Mouse (Mus musculus) liver, embryonic 12.5 days (tissue): Measurements from ENCODE around the gene Mapkap1. TPM values are rescaled to one million over a fixed set of nuclear protein-coding genes. Genes with fewer than 3 reads are reported as not detected.

Experiments used
- ATAC-seq: fragments of 200-750 bp; cut with Nextera tagmentation; 2 replicates; pipeline ENCODE4 v1.8.0; 2017; ENCODE audit warnings: moderate number of reproducible peaks, mild to moderate bottlenecking, moderate library complexity
- H3K27ac ChIP-seq: fragments of 300-500 bp; sonication (generic); 2 replicates; pipeline ENCODE4 v1.5.1; 2016; ENCODE audit warnings: mild to moderate bottlenecking
- H3K27me3 ChIP-seq: fragments of 300-500 bp; sonication (generic); replicated peaks from 2 replicates; pipeline ENCODE4 v1.6.1; 2016; ENCODE audit warnings: mild to moderate bottlenecking, moderate library complexity
- H3K36me3 ChIP-seq: fragments of 300-500 bp; sonication (generic); 2 replicates; pipeline ENCODE4 v1.6.1; 2016; ENCODE audit warnings: mild to moderate bottlenecking, moderate library complexity
- H3K4me1 ChIP-seq: fragments of 300-500 bp; sonication (generic); 2 replicates; pipeline ENCODE4 v1.6.1; 2016
- H3K4me2 ChIP-seq: fragments of 300-500 bp; sonication (generic); 2 replicates; pipeline ENCODE4 v1.6.1; 2016; ENCODE audit warnings: mild to moderate bottlenecking, moderate library complexity
- H3K4me3 ChIP-seq: fragments of 300-500 bp; sonication (generic); 2 replicates; pipeline ENCODE4 v1.5.1; 2016; ENCODE audit warnings: mild to moderate bottlenecking, moderate library complexity
- H3K9ac ChIP-seq: fragments of 300-500 bp; sonication (generic); 2 replicates; pipeline ENCODE4 v1.6.1; 2016; ENCODE audit warnings: mild to moderate bottlenecking, moderate library complexity
- H3K9me3 ChIP-seq: fragments of 300-500 bp; sonication (generic); replicated peaks from 2 replicates; pipeline ENCODE4 v1.6.1; 2016; ENCODE audit warnings: mild to moderate bottlenecking, moderate library complexity
- WGBS: fragments of 180-500 bp; shearing (Covaris S2); methylation state at CpG from one replicate; pipeline ENCODE4 v1.1.7; 2016; ENCODE audit not compliant: insufficient replicate concordance; 5-methylcytosine and 5-hydroxymethylcytosine counted together
- polyA plus RNA-seq: library from polyadenylated mRNA; unstranded; fragments of >200 nt; fragmentation: Nextera tagmentation; extraction: Ambion mirVana; gene quantifications from 2 replicates; pipeline ENCODE4 v1.2.1, GENCODE M21; 2016

The Mapkap1 gene
- 50.5 and 52.8 TPM in 2 replicates for polyA plus RNA-seq

DNA sequence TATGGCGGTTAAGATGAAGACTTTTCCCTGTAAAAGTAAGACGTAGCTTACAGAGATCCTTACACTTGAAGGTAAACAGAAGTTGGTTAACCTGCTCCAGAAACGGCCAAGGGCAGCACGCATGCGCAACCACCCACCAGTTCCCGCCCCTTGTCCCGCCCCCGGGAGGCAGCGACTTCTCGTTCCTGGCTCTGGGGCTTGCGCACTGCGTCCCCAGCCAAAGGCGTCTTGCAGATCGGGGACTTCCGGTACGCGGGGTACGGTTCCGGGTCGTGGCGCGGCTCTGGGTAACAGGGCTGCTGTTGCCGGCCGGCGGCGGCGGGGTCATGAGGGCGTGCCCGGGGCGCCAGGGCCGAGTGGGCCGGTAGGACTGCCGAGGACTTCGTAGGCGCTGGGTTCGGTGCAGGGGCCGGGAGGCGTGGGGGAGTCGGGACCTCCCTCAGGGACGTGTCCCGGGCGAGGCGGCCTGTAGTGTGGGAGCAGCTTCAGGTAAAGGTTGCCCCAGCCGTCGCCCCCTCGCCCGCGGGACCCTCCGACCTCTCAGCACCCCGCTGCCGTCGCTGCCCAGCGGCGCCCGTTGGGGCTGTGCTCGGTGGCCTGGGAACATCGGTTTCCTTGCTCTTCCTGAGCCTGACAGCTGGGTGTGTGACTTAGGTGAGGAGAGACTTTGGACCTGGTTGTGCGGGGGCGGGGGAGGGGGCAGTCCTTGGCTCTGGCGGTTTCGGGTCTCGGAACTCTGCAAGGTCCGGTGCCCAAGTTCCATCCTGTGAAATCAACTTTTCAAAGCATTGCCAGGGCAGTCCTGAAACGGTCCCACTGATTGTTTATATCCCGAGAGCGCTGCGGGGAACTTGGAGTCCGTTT is at the start of gene Mapkap1:
Gene Mapkap1, plus strand, starts transcription at position 171 of the 864 bp plus-strand sequence.
- no peaks in the 10 kb centered on the region for H3K36me3 ChIP-seq
- H3K27me3 ChIP-seq = no peaks in the 10 kb centered on the region
- H3K4me3 ChIP-seq = peak within 1 kb of the TSS; percentile 97
- WGBS = under 1% methylated on average over 68 of the region's 68 CpGs
- peak; percentile 99 for ATAC-seq
- peak within 1 kb of the TSS; percentile 83 for H3K4me2 ChIP-seq
- peaks cover 20% of the 10 kb centered on the region for H3K4me1 ChIP-seq
- peak within 1 kb of the TSS; percentile 84 for H3K27ac ChIP-seq
- H3K9me3 ChIP-seq = no peaks in the 10 kb centered on the region
- peak within 1 kb of the TSS; percentile 95 for H3K9ac ChIP-seq

DNA sequence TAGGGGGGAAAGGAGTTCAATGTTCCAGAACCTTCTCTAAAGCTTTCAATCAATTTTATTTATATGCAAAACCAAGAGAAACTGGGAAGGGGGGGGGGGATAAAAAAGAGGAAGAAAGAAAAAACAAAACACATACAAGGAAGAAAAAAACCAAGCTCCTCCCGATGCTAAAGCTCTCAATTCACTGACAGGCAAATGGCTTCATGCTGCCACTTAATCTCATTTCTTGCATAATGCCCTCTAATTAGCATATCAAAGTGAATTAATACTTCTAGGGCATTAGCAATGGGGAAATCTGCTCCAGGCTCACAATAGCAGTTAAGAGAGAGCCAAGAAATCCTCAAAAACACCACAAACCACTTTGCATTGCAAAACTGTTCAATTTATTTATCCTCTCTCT is 42.9 kb upstream of the Mapkap1 start:
- 19% methylated on average over 1 of the region's 1 CpGs for WGBS
- no peak overlapping the region for H3K9ac ChIP-seq
- no peak for ATAC-seq
- no peaks in the 10 kb centered on the region for H3K27me3 ChIP-seq
- H3K4me1 ChIP-seq = peaks cover 21% of the 10 kb centered on the region
- no peak overlapping the region for H3K27ac ChIP-seq
- H3K4me2 ChIP-seq = no peak overlapping the region
- H3K4me3 ChIP-seq = no peak overlapping the region
- peaks cover 2% of the 10 kb centered on the region; the same call in 1 of the 2 replicates for H3K36me3 ChIP-seq
- H3K9me3 ChIP-seq = no peaks in the 10 kb centered on the region

DNA sequence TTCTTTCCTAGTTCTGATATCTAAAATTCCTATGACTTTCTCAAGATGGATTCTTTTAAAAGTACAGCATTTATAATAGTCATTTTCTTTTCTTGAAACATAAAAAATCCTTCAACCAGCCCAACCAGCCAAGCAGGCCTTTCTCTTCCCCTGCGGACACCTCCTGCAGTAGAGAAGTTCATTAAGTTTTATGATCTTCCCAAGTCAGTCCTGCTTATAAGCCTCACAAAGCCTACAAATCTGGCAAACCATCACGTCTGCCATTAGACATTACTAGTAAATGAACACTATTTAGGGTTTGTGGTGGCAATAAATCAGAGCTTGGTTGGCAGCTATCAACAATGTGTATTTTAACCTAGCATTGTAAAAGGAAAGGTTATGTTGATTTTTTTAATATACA is 39.5 kb upstream of the Mapkap1 start:
- WGBS = 76% methylated on average over 2 of the region's 2 CpGs

DNA sequence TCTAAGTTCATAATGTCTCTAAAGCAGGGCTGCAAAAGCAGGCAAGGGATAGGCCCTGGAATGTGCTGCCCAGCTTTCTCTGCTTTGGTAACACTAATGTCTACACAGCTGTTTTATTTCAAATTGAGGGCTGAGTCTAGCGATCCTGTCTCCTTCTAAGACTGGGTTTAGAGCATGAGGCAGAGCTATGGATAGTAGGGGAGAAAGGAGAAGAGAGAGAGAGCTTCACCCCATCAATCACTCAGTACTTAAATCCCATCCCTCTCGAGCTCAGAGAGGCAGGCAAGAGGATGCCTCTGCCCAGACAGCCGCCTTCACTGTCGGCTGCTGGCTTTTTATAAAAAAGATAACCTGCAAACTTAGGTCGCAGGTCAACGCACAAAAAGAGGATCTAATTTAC is 38.2 kb upstream of the Mapkap1 start:
- Histone ChIP-seq H3K27me3 (no peaks in the 10 kb centered on the region), H3K4me2 (peak overlapping the region; percentile 38), H3K4me3 (no peak overlapping the region), H3K9ac (peak overlapping the region; percentile 19; the same call in 1 of the 2 replicates), H3K9me3 (no peaks in the 10 kb centered on the region), H3K4me1 (peaks cover 25% of the 10 kb centered on the region), H3K36me3 (no peaks in the 10 kb centered on the region; the same call in 1 of the 2 replicates), H3K27ac (no peak overlapping the region)
- 43% methylated on average over 6 of the region's 6 CpGs for WGBS
- ATAC-seq = no peak

More for the DNA sequence above, 39.5 kb upstream of the Mapkap1 start:
- Histone ChIP-seq H3K4me2 (no peak overlapping the region), H3K27me3 (no peaks in the 10 kb centered on the region), H3K9ac (no peak overlapping the region), H3K27ac (no peak overlapping the region), H3K36me3 (no peaks in the 10 kb centered on the region; the same call in 1 of the 2 replicates), H3K9me3 (no peaks in the 10 kb centered on the region), H3K4me1 (peaks cover 18% of the 10 kb centered on the region), H3K4me3 (no peak overlapping the region)
- ATAC-seq = no peak

DNA sequence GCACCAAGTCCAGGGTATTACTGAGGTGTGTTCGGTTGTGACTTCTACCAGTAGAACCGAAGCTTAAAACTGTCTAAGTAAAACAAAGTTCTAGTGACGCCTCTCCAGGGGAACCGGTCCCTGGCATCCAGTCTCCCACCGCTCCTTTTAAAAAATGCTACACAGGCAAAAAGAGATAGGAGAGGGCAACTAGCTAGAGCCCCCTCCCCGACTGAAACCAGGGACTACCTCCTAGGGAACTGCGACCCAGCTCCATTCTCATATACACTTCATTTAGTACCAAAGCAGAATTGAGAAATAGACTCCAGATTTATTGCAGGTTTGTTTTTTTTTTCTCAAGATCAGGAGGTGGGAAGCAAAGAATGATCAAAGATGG is 36.2 kb upstream of the Mapkap1 start:
- Histone ChIP-seq H3K4me3 (peak overlapping the region; percentile 97), H3K4me1 (peaks cover 31% of the 10 kb centered on the region), H3K4me2 (peak overlapping the region; percentile 93), H3K27ac (peak overlapping the region; percentile 100), H3K36me3 (no peaks in the 10 kb centered on the region; the same call in 1 of the 2 replicates), H3K9me3 (no peaks in the 10 kb centered on the region), H3K9ac (peak overlapping the region; percentile 98), H3K27me3 (0 out of 2 replicates have a peak, but pooled peaks cover 7% of the 10 kb centered on the region)
- 14% methylated on average over 7 of the region's 7 CpGs for WGBS
- no peak for ATAC-seq

DNA sequence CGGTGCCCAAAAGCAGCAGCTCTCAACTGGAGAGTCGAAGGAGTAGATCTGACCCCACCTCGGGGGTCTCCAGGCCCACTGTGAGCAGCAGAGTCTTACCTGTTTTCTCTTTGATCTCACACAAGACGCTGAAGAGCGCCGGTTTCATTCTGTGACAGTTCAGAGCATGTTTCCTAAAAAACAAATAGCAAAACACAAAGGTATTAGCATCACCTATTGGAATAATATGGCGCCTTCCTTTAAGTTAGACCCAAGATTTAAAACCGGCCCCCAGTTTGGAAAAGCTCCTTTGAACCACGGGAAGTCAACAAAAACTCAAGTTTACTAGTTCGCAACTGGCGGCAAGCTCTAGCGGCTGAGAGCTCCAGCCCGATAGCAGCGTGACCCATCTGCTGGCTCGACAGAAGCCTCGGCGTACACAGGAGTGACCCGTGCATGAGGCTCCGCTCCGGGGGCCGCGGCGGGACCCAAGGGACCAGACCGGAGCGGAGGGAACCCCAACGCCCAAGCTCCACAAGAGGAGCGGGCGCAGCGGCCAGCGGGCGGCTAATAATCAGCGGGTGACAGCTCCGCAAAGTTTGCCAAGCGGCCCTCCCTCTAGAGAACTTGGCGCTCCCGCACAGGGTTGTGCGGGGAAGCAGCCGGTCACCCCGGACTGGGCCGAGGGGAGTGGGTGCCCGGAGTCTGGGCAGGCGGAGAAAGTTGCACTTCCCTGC is 35.7 kb upstream of the Mapkap1 start:
- Histone ChIP-seq H3K9ac (peak overlapping the region; percentile 98), H3K4me3 (peak overlapping the region; percentile 97), H3K9me3 (no peaks in the 10 kb centered on the region), H3K4me1 (peaks cover 31% of the 10 kb centered on the region), H3K4me2 (peak overlapping the region; percentile 93), H3K27me3 (0 out of 2 replicates have a peak, but pooled peaks cover 8% of the 10 kb centered on the region), H3K36me3 (no peaks in the 10 kb centered on the region; the same call in 1 of the 2 replicates), H3K27ac (peak overlapping the region; percentile 100)
- ATAC-seq = no peak
- under 1% methylated on average over 42 of the region's 42 CpGs for WGBS

DNA sequence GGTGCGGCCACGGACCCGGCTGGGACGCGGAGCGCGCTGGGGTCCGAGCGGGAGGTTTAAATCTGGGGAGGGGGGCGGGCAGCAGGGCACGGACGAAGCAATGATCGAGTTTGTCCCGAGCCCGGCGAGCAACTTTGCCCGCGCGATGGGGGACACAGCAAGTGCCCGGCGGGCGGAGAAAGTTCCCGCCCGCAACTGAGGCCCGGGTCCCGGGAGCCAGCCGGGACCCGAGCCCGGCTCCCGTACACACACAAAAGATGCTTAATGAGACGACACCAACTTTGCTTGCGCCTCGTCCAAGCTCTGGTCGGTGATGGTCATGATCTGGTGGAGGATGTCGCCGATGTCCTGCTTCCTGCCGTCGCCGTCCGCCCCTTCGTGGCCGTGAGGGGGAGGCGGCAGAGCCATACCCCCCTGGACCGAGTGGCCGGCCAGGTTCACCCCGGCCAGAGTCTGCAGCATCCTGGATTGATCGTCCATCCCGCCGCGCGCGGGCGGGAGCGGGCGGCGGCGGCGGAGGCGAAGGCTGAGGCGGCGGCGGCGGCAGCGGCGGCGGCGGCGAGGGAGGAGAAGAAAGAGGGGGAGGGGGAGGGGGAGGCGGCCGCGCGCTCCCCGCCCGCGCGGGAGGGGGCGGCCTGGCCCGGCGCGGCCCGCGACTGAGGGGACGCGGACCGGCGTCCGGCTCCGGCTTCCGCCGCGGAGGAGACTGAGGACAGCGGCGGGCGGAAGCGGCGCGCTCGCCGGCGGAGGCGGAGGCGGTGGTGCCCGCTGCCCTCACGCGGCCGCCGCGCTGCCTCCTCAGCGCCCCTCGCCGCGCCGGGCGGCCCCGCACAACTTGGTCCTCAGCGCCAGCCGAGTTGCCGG is 34.9 kb upstream of the Mapkap1 start:
- Histone ChIP-seq H3K27ac (peak overlapping the region; percentile 100), H3K9me3 (no peaks in the 10 kb centered on the region), H3K4me1 (peaks cover 31% of the 10 kb centered on the region), H3K9ac (peak overlapping the region; percentile 98), H3K36me3 (no peaks in the 10 kb centered on the region; the same call in 1 of the 2 replicates), H3K27me3 (peaks cover 15% of the 10 kb centered on the region; the same call in 1 of the 2 replicates), H3K4me3 (peak overlapping the region; percentile 97), H3K4me2 (peak overlapping the region; percentile 93)
- ATAC-seq = peak; percentile 4
- under 1% methylated on average over 94 of the region's 118 CpGs for WGBS

DNA sequence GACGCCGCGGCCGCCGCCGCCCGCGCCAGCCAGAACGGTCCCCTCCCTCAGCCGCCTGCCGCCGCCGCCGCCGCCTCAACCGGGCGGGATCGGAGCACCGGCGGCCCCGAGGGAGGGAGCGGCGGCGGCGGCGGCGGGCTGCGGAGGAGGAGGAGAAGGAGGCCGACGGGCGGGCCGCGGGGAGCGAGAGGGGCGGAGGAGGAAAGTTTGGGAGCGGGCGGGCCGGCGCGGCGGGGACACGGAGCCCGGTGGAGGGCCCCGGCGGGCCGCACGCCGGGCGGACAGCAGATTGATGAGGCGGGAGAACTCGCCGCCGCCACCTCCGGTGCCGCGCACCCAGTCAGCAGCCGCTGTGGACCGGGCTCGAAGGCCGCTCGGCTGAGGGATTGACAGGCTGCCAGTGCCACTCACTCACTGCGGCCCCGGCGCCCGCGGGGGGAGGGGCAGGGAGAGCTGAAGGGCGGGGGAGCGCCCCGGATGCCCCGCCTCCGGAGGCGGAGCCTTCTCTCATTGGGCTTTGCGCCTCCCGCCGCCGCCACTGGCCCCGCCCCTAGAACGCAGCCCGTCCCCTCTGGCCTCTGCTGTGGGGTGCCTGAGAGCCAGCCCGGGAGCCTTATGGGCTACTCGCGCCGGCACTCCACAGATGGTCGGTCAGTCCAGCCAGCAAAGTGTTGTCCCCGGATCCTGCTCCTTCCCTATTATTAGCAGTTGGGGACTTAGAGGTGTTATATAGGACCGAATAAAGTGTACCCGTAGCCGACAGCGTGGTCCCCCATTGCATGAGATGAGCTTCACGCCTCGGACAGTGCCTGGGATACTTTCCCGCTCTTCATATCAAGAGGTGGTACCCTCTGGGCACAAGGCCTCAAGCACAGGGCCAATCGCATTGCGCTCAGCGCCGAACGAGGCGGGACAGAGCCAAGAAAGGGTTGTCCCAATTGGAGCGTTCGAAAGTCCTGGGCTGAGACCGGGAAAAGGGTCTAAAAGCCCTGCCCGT is 34.0 kb upstream of the Mapkap1 start, which contains the start of gene Pbx3:
Gene Pbx3, minus strand, starts transcription at position 838 of the 997 bp plus-strand sequence.
- Histone ChIP-seq H3K4me2 (peak within 1 kb of the TSS; percentile 93), H3K27me3 (peaks cover 20% of the 10 kb centered on the region; the same call in 1 of the 2 replicates), H3K27ac (peak within 1 kb of the TSS; percentile 100), H3K4me3 (peak within 1 kb of the TSS; percentile 97), H3K36me3 (no peaks in the 10 kb centered on the region; the same call in 1 of the 2 replicates), H3K9me3 (no peaks in the 10 kb centered on the region), H3K9ac (peak within 1 kb of the TSS; percentile 98), H3K4me1 (peaks cover 31% of the 10 kb centered on the region)
- peak; percentile 93 for ATAC-seq
- WGBS = 2% methylated on average over 81 of the region's 102 CpGs

DNA sequence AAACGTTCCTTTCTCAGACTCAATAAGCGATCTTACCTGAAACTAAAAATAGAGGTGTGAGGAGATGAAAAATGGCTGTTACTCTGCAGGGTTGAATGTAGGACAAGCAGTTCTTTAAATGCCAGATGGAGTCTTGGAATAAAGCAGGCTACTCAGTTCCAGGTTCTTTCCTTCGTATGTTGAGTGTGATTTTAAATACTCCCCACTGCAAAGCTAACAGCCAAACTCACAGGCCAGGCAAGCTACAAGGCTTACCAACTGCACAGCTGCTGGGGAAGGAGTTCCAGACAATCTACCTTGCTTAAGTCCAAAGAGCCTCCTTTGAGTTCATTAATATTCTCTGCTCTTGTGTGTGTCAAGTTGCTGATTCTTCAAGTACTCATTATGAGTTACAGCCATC is 32.7 kb upstream of the Mapkap1 start:
- H3K36me3 ChIP-seq = no peaks in the 10 kb centered on the region; the same call in 1 of the 2 replicates
- peaks cover 24% of the 10 kb centered on the region for H3K4me1 ChIP-seq
- H3K9ac ChIP-seq = peak overlapping the region; percentile 67; the same call in 1 of the 2 replicates
- H3K9me3 ChIP-seq = no peaks in the 10 kb centered on the region
- no peak overlapping the region for H3K27ac ChIP-seq
- H3K4me2 ChIP-seq = peak overlapping the region; percentile 93
- H3K27me3 ChIP-seq = peaks cover 20% of the 10 kb centered on the region; the same call in 1 of the 2 replicates
- no peak for ATAC-seq
- 46% methylated on average over 3 of the region's 3 CpGs for WGBS
- peak overlapping the region; percentile 97; the same call in 1 of the 2 replicates for H3K4me3 ChIP-seq

DNA sequence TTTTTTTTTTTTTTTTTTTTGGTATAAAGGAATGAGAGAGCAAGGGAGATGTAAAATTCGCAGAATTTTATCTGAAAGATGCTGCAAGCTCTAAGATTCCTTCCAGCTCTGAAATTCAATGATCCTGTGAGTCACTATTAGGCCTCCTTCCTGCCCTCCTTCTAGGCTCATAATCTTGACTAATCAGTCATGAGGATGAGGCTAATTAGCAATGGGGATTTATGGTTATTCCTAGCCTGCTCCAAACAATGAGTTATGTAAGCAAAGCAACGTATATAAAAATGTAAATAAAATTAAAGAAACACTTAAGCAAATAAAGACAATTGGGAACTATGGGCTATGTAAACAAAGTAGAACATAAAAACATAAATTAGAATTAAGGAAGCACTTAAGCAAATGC is 32.2 kb upstream of the Mapkap1 start:
- 63% methylated on average over 2 of the region's 2 CpGs for WGBS
- Histone ChIP-seq H3K27ac (no peak overlapping the region), H3K27me3 (peaks cover 20% of the 10 kb centered on the region; the same call in 1 of the 2 replicates), H3K4me2 (no peak overlapping the region), H3K36me3 (no peaks in the 10 kb centered on the region), H3K4me1 (peaks cover 21% of the 10 kb centered on the region), H3K4me3 (no peak overlapping the region), H3K9me3 (no peaks in the 10 kb centered on the region), H3K9ac (no peak overlapping the region)
- no peak for ATAC-seq
